Comparison of ENCODE assay signal across 20 mouse cellular contexts in genomic region chr14:122145374-122145773, GRCm38 (mm10).
"Had no signal": no experiment of that assay in that cellular context is flagged by ENCODE, and none has a peak within 500 bp of the region (broad histone marks: within the 10 kb centered on the region; RNA-seq: fewer than 3 reads in every experiment).

No protein-coding gene starts in this region.

- H3K4me2 ChIP-seq: limb, embryonic 13.5 days; liver, embryonic 13.5 days; midbrain, embryonic 11.5 days had no signal

- H3K27ac ChIP-seq: kidney, postnatal 0 days; layer of hippocampus, adult 2 months; limb, embryonic 10.5 days; limb, embryonic 13.5 days; liver, embryonic 13.5 days; macrophage; stomach, postnatal 0 days had no signal

- H3K27me3 ChIP-seq: limb, embryonic 13.5 days; liver, embryonic 13.5 days; megakaryocyte, embryonic 14.5 days had no signal

- H3K4me1 ChIP-seq: limb, embryonic 10.5 days; limb, embryonic 13.5 days; liver, embryonic 13.5 days had no signal

- H3K9ac ChIP-seq: limb, embryonic 13.5 days; liver, embryonic 13.5 days had no signal

- H3K4me3 ChIP-seq: layer of hippocampus, adult 2 months; limb, embryonic 10.5 days; limb, embryonic 13.5 days; liver, embryonic 13.5 days; megakaryocyte, embryonic 14.5 days had no signal

- DNase-seq: kidney, adult 2 months; kidney, postnatal 25 days; layer of hippocampus, adult 9-11 months; liver; liver, embryonic 13.5 days; lung, adult 2 months; midbrain, embryonic 14.5 days; right cerebral cortex, adult 18-20 months; right cerebral cortex, postnatal 14 days; right cerebral cortex, postnatal 4 days; thymus, adult 2 months; thymus, postnatal 25 days had no signal

- H3K9me3 ChIP-seq: limb, embryonic 10.5 days; limb, embryonic 13.5 days; liver, embryonic 13.5 days; megakaryocyte, embryonic 14.5 days had no signal
